Mouse (Mus musculus): ENCODE measurements around the gene Cuedc2.

DNA sequence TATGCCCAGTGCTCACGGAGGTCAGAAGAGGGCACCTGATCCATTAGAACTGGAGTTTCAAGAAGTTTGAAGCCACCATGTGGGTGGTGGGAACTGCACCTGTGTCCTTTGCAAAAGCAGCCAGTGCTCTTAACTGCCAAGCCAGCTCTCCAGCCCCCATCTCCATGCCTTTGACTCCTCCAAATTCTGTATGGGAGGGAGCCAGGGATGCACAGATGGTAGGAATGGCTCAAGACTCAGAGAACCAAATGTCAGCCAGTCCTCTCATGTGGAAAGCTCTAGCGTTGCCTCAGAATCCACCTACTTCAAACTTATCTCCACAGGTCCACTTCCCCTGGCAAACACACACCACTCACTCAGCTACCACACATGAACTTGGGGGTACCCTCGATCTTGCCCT, 4.6 kb downstream of the Cuedc2 start:
- TF ChIP-seq CTCF (conservative IDR thresholded peaks at IDR 0.05; ENCODE audit: insufficient read depth, insufficient read length, low read depth, low read length) (no peak), POLR2A (IDR thresholded peaks at IDR 0.05; ENCODE audit: low read depth, low read length) (no peak)

Measured in kidney, adult 2 months (tissue).